Mouse (Mus musculus) lung, embryonic 14.5 days (tissue): ENCODE measurements around the gene Nfia. TPM values are rescaled to one million over a fixed set of nuclear protein-coding genes. Genes with fewer than 3 reads are reported as not detected.

Experiments
- ATAC-seq: fragments of 200-750 bp; cut with Nextera tagmentation; 2 replicates; pipeline ENCODE4 v1.8.0; 2017; ENCODE audit warnings: mild to moderate bottlenecking, moderate TSS enrichment, moderate library complexity; ENCODE audit not compliant: insufficient read depth
- DNase-seq: peaks from one replicate; pipeline ENCODE4 v3.0.0-alpha.2; 2015
- H3K27ac ChIP-seq: fragments of 300-500 bp; sonication (generic); 2 replicates; pipeline ENCODE4 v1.5.1; 2014; ENCODE audit warnings: low read depth, mild to moderate bottlenecking, moderate library complexity
- H3K27me3 ChIP-seq: fragments of 300-500 bp; sonication (generic); 2 replicates; pipeline ENCODE4 v1.6.1; 2014; ENCODE audit warnings: low read length, control low read depth; ENCODE audit not compliant: insufficient read depth
- H3K36me3 ChIP-seq: fragments of 300-500 bp; sonication (generic); 2 replicates; pipeline ENCODE4 v1.6.1; 2014; ENCODE audit warnings: control low read depth; ENCODE audit not compliant: insufficient read depth
- H3K4me1 ChIP-seq: fragments of 300-500 bp; sonication (generic); 2 replicates; pipeline ENCODE4 v1.6.1; 2014; ENCODE audit warnings: antibody characterized with exemption, control low read depth; ENCODE audit not compliant: insufficient read depth
- H3K4me2 ChIP-seq: fragments of 300-500 bp; sonication (generic); 2 replicates; pipeline ENCODE4 v1.6.1; 2014; ENCODE audit warnings: mild to moderate bottlenecking
- H3K4me3 ChIP-seq: fragments of 300-500 bp; sonication (generic); 2 replicates; pipeline ENCODE4 v1.5.1; 2014; ENCODE audit warnings: low read depth, low read length
- H3K9ac ChIP-seq: fragments of 300-500 bp; sonication (generic); 2 replicates; pipeline ENCODE4 v1.6.1; 2014
- H3K9me3 ChIP-seq: fragments of 300-500 bp; sonication (generic); 2 replicates; pipeline ENCODE4 v1.6.1; 2016; ENCODE audit warnings: low read depth, low read length, control low read depth
- CTCF ChIP-seq: IDR thresholded peaks from 2 replicates; pipeline ENCODE4 v1.5.1; 2016; ENCODE audit warnings: antibody characterized with exemption, low read depth
- WGBS: fragments of 180-500 bp; shearing (Covaris S2); extraction: QIAGEN DNeasy Blood & Tissue Kit; methylation state at CpG from one replicate; pipeline ENCODE4 v1.1.7; 2014; 5-methylcytosine and 5-hydroxymethylcytosine counted together
- polyA plus RNA-seq: library from polyadenylated mRNA; unstranded; fragments of >200 nt; fragmentation: Nextera tagmentation; extraction: Ambion mirVana; gene quantifications from 2 replicates; pipeline ENCODE4 v1.2.1, GENCODE M21; 2014

The Nfia gene
- polyA plus RNA-seq, 1 experiment from 2014 or later, result 48.2 TPM

- Histone ChIP-seq H3K36me3 (no peaks in the 10 kb centered on the region), H3K4me2 (no peak overlapping the region), H3K4me1 (no peaks in the 10 kb centered on the region), H3K27ac (no peak overlapping the region), H3K9me3 (no peaks in the 10 kb centered on the region), H3K4me3 (no peak overlapping the region), H3K27me3 (no peaks in the 10 kb centered on the region), H3K9ac (no peak overlapping the region)
- ATAC-seq (no peak), DNase-seq (no peak)
- WGBS, result 26% methylated on average over 1 of the region's 1 CpGs
- no peak for TF ChIP-seq CTCF
These were observed 19.0 kb upstream of the Nfia start for GRCm38 (mm10) chr4:97753521-97753920.

- TF ChIP-seq CTCF, result no peak
- H3K9me3 ChIP-seq, result no peaks in the 10 kb centered on the region
- no peaks in the 10 kb centered on the region for H3K4me1 ChIP-seq
- H3K27ac ChIP-seq, result no peak overlapping the region
- no peak overlapping the region for H3K4me2 ChIP-seq
- no peaks in the 10 kb centered on the region for H3K27me3 ChIP-seq
- H3K9ac ChIP-seq, result no peak overlapping the region
- no peaks in the 10 kb centered on the region for H3K36me3 ChIP-seq
- ATAC-seq (no peak), DNase-seq (peak; percentile 32)
- 31% methylated on average over 12 of the region's 12 CpGs for WGBS
- H3K4me3 ChIP-seq, result no peak overlapping the region
These were observed 18.3 kb upstream of the Nfia start for GRCm38 (mm10) chr4:97754241-97754640.

- no peak for TF ChIP-seq CTCF
- no peaks in the 10 kb centered on the region for H3K36me3 ChIP-seq
- peak overlapping the region; percentile 80 for H3K27ac ChIP-seq
- ATAC-seq, result peak; percentile 89
- peak overlapping the region; percentile 49 for H3K4me3 ChIP-seq
- H3K27me3 ChIP-seq, result no peaks in the 10 kb centered on the region
- H3K9me3 ChIP-seq, result no peaks in the 10 kb centered on the region
- DNase-seq, result peak; percentile 85
- no peaks in the 10 kb centered on the region for H3K4me1 ChIP-seq
- peak overlapping the region; percentile 73 for H3K4me2 ChIP-seq
- H3K9ac ChIP-seq, result peak overlapping the region; percentile 71
- WGBS, result 1% methylated on average over 38 of the region's 38 CpGs
These were observed 15.1 kb upstream of the Nfia start for GRCm38 (mm10) chr4:97757207-97757977.

DNA sequence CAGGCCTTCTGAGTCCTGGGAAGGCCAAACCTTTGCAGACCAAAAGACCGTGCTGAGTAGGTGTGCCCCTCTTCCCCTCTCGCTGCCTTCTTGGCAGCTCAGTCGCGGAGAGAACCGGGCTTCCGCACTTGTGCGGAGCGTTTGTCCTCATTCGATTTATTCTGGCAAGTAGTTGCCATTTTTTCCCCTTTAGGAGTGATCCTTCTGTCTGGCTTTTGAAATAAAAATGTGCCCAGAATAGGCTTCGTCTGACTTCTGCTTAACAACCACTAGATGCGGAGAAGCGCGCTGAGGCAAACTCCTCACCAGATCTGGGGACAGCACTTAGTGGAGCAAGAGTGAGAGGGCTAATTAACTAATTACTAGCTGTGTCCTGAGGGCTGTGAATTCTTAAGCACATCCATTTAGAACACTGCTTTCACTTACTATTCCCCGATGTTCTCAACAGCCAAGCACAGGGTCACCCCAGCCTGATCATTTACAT, 14.5 kb upstream of the Nfia start:
- Histone ChIP-seq H3K4me2 (peak overlapping the region; percentile 73), H3K9me3 (no peaks in the 10 kb centered on the region), H3K9ac (peak overlapping the region; percentile 71), H3K4me1 (no peaks in the 10 kb centered on the region), H3K36me3 (no peaks in the 10 kb centered on the region), H3K27ac (peak overlapping the region; percentile 80), H3K4me3 (peak overlapping the region; percentile 49), H3K27me3 (no peaks in the 10 kb centered on the region)
- DNase-seq (peak; percentile 71), ATAC-seq (peak; percentile 64)
- under 1% methylated on average over 14 of the region's 14 CpGs for WGBS
- peak; percentile 26; the same call in 1 of the 2 replicates for TF ChIP-seq CTCF

GRCm38 (mm10) chr4:97758661-97759060, 13.9 kb upstream of the Nfia start:
- peak overlapping the region; percentile 73 for H3K4me2 ChIP-seq
- H3K36me3 ChIP-seq, result no peaks in the 10 kb centered on the region
- ATAC-seq (no peak), DNase-seq (no peak)
- H3K27ac ChIP-seq, result no peak overlapping the region
- H3K4me3 ChIP-seq, result peak overlapping the region; percentile 49
- H3K9ac ChIP-seq, result no peak overlapping the region; the same call in 1 of the 2 replicates
- H3K4me1 ChIP-seq, result no peaks in the 10 kb centered on the region
- TF ChIP-seq CTCF, result no peak
- 51% methylated on average over 3 of the region's 3 CpGs for WGBS
- no peaks in the 10 kb centered on the region for H3K9me3 ChIP-seq
- H3K27me3 ChIP-seq, result no peaks in the 10 kb centered on the region

DNA sequence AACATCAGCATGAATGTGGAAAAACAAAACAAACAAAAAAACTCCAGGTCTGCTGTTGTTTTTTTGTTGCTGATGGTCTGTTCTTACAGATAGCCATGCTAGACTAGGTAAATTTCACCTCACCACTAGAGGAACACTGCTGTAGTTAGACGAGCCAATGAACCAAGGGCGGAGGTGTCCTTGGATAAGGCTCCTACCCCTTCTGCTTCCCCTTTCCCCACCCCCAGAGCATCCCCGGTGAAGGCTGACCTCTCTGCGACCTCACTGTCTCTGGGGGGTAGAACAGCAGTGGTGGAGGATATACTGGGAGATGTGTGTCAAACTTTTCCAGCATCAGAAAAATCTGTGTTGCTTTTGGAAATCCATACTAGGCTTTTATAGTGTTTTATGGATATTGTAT, 7.9 kb upstream of the Nfia start:
- no peak for TF ChIP-seq CTCF
- H3K9ac ChIP-seq, result no peak overlapping the region
- H3K27me3 ChIP-seq, result no peaks in the 10 kb centered on the region
- no peaks in the 10 kb centered on the region for H3K36me3 ChIP-seq
- H3K9me3 ChIP-seq, result no peaks in the 10 kb centered on the region
- DNase-seq, result no peak
- H3K4me2 ChIP-seq, result no peak overlapping the region
- WGBS, result 25% methylated on average over 4 of the region's 4 CpGs
- no peaks in the 10 kb centered on the region for H3K4me1 ChIP-seq
- H3K27ac ChIP-seq, result no peak overlapping the region
- ATAC-seq, result no peak
- no peak overlapping the region for H3K4me3 ChIP-seq

GRCm38 (mm10) chr4:97765341-97766020, 7.1 kb upstream of the Nfia start:
- no peaks in the 10 kb centered on the region for H3K27me3 ChIP-seq
- ATAC-seq (no peak), DNase-seq (no peak)
- no peak overlapping the region for H3K9ac ChIP-seq
- H3K27ac ChIP-seq, result no peak overlapping the region
- no peaks in the 10 kb centered on the region for H3K4me1 ChIP-seq
- TF ChIP-seq CTCF, result no peak
- H3K9me3 ChIP-seq, result no peaks in the 10 kb centered on the region
- no peak overlapping the region for H3K4me2 ChIP-seq
- WGBS, result 70% methylated on average over 4 of the region's 4 CpGs
- H3K4me3 ChIP-seq, result no peak overlapping the region
- H3K36me3 ChIP-seq, result no peaks in the 10 kb centered on the region
